Mouse (Mus musculus): ENCODE results near the gene Ube2l6.

Ube2l6 gene

GRCm38 (mm10) chr2:84838993-84839980, 40.7 kb downstream of the Ube2l6 start:
- no peak for DNase-seq

- DNase-seq: no peak
Measured at GRCm38 (mm10) chr2:84840016-84840747, 41.6 kb downstream of the Ube2l6 start.

- DNase-seq: no peak
Measured at GRCm38 (mm10) chr2:84840748-84841563, 42.3 kb downstream of the Ube2l6 start.

GRCm38 (mm10) chr2:84841905-84842304, 43.3 kb downstream of the Ube2l6 start:
- no peak for DNase-seq

- no peak for DNase-seq
Measured at GRCm38 (mm10) chr2:84843654-84844053, 45.0 kb downstream of the Ube2l6 start.

GRCm38 (mm10) chr2:84845226-84845625, 46.6 kb downstream of the Ube2l6 start:
- no peak for DNase-seq

- no peak for DNase-seq
Measured at GRCm38 (mm10) chr2:84850407-84851129, 51.9 kb downstream of the Ube2l6 start.

GRCm38 (mm10) chr2:84851130-84852040, 52.8 kb downstream of the Ube2l6 start:
- DNase-seq: no peak

GRCm38 (mm10) chr2:84855732-84856131, 57.1 kb downstream of the Ube2l6 start:
- DNase-seq: no peak

GRCm38 (mm10) chr2:84858551-84858950, 59.9 kb downstream of the Ube2l6 start:
- DNase-seq: no peak

Data from cerebellum, postnatal 36 days (tissue).